8 mouse cellular contexts compared by ENCODE assay signal in genomic region chr2:32447264-32447936, GRCm38 (mm10). TPM values are rescaled to one million over a fixed set of nuclear protein-coding genes. Genes with fewer than 3 reads are reported as not detected.
DNase-seq lines count a peak whose midpoint lies in the region; ATAC-seq and TF ChIP-seq lines count a peak whose summit lies in the region.

No protein-coding gene starts in this region.

- H3K4me2 ChIP-seq in limb, embryonic 11.5 days (ENCODE audit: low read depth, severe bottlenecking), result no peak overlapping the region
- H3K4me2 ChIP-seq in embryonic facial prominence, embryonic 12.5 days (replicated peaks), result peak overlapping the region; percentile 9; the same call in 1 of the 2 replicates
- peak overlapping the region; percentile 9; the same call in 1 of the 2 replicates for H3K4me2 ChIP-seq in hindbrain, postnatal 0 days (ENCODE audit: low read depth, low read length)
- peak overlapping the region; percentile 54 for H3K4me2 ChIP-seq in lung, embryonic 14.5 days

- H3K36me3 ChIP-seq in limb, embryonic 11.5 days (ENCODE audit: control insufficient read depth, insufficient read depth, low read length), result no peaks in the 10 kb centered on the region
- H3K36me3 ChIP-seq in limb, embryonic 10.5 days, result peaks cover 24% of the 10 kb centered on the region
- no peaks in the 10 kb centered on the region for H3K36me3 ChIP-seq in embryonic facial prominence, embryonic 12.5 days
- no peaks in the 10 kb centered on the region for H3K36me3 ChIP-seq in hindbrain, postnatal 0 days (ENCODE audit: insufficient read depth, low read length)
- H3K36me3 ChIP-seq in lung, embryonic 14.5 days (ENCODE audit: insufficient read depth), result peaks cover 24% of the 10 kb centered on the region
- 0 out of 2 replicates have a peak, but pooled peaks cover 3% of the 10 kb centered on the region for H3K36me3 ChIP-seq in splenic B cell, adult 2 months (ENCODE audit: control insufficient read depth, insufficient read depth, low read length, poor library complexity, severe bottlenecking)

- DNase-seq in limb, embryonic 11.5 days (ENCODE audit: low spot score), result no peak
- no peak for DNase-seq in limb, embryonic 10.5 days (ENCODE audit: low spot score)
- DNase-seq in hindbrain, postnatal 0 days (ENCODE audit: low spot score), result peak; percentile 35
- peak; percentile 82 for DNase-seq in lung, embryonic 14.5 days
- DNase-seq in splenic B cell, adult 2 months (ENCODE audit: low read depth, low spot score), result peak; percentile 79
- DNase-seq in urinary bladder, adult 2 months (ENCODE audit: low spot score), result no peak
- no peak for DNase-seq in urinary bladder, postnatal 4 days (ENCODE audit: low spot score in 2 of 2)

- no peak overlapping the region for H3K9ac ChIP-seq in limb, embryonic 11.5 days (ENCODE audit: low read length)
- peak overlapping the region; percentile 38; the same call in 1 of the 2 replicates for H3K9ac ChIP-seq in embryonic facial prominence, embryonic 12.5 days
- no peak overlapping the region for H3K9ac ChIP-seq in hindbrain, postnatal 0 days (replicated peaks; ENCODE audit: low read length)
- H3K9ac ChIP-seq in lung, embryonic 14.5 days, result peak overlapping the region; percentile 49

- H3K27me3 ChIP-seq in limb, embryonic 11.5 days (ENCODE audit: control insufficient read depth, insufficient read depth, low read length), result no peaks in the 10 kb centered on the region
- H3K27me3 ChIP-seq in limb, embryonic 10.5 days (ENCODE audit: low read depth, poor library complexity, severe bottlenecking), result no peaks in the 10 kb centered on the region
- H3K27me3 ChIP-seq in embryonic facial prominence, embryonic 12.5 days, result no peaks in the 10 kb centered on the region
- no peaks in the 10 kb centered on the region for H3K27me3 ChIP-seq in hindbrain, postnatal 0 days (ENCODE audit: insufficient read depth, low read length)
- H3K27me3 ChIP-seq in lung, embryonic 14.5 days (ENCODE audit: insufficient read depth, low read length), result no peaks in the 10 kb centered on the region
- no peaks in the 10 kb centered on the region for H3K27me3 ChIP-seq in splenic B cell, adult 2 months (ENCODE audit: control insufficient read depth, insufficient read depth, low read length, poor library complexity, severe bottlenecking)

- H3K9me3 ChIP-seq in limb, embryonic 11.5 days (ENCODE audit: control insufficient read depth, low read length), result no peaks in the 10 kb centered on the region; the same call in 1 of the 2 replicates
- no peaks in the 10 kb centered on the region for H3K9me3 ChIP-seq in limb, embryonic 10.5 days (replicated peaks)
- H3K9me3 ChIP-seq in embryonic facial prominence, embryonic 12.5 days, result no peaks in the 10 kb centered on the region
- no peaks in the 10 kb centered on the region for H3K9me3 ChIP-seq in hindbrain, postnatal 0 days (ENCODE audit: low read length)
- no peaks in the 10 kb centered on the region for H3K9me3 ChIP-seq in lung, embryonic 14.5 days (ENCODE audit: low read depth, low read length)

- 83% methylated on average over 9 of the region's 9 CpGs for WGBS in limb, embryonic 11.5 days
- 91% methylated on average over 9 of the region's 9 CpGs for WGBS in limb, embryonic 10.5 days
- WGBS in embryonic facial prominence, embryonic 12.5 days, result 67% methylated on average over 9 of the region's 9 CpGs
- WGBS in hindbrain, postnatal 0 days, result 46% methylated on average over 9 of the region's 9 CpGs
- 37% methylated on average over 9 of the region's 9 CpGs for WGBS in lung, embryonic 14.5 days

- no peak for ATAC-seq in limb, embryonic 11.5 days (ENCODE audit: insufficient number of reproducible peaks, low FRiP score, low TSS enrichment, low read depth)
- ATAC-seq in embryonic facial prominence, embryonic 12.5 days (ENCODE audit: insufficient number of reproducible peaks, insufficient read depth, low FRiP score, low TSS enrichment), result no peak
- no peak for ATAC-seq in hindbrain, postnatal 0 days
- ATAC-seq in lung, embryonic 14.5 days (ENCODE audit: insufficient read depth), result no peak

- H3K27ac ChIP-seq in limb, embryonic 11.5 days (replicated peaks; ENCODE audit: low read depth, low read length), result 0 out of 2 replicates have a peak overlapping the region, but pooled peaks have one; percentile 42
- H3K27ac ChIP-seq in limb, embryonic 10.5 days, result no peak overlapping the region
- peak overlapping the region; percentile 80 for H3K27ac ChIP-seq in embryonic facial prominence, embryonic 12.5 days
- H3K27ac ChIP-seq in hindbrain, postnatal 0 days, result peak overlapping the region; percentile 49; the same call in 1 of the 2 replicates
- peak overlapping the region; percentile 95 for H3K27ac ChIP-seq in lung, embryonic 14.5 days (ENCODE audit: low read depth)

- peaks cover 7% of the 10 kb centered on the region; the same call in 1 of the 2 replicates for H3K4me1 ChIP-seq in limb, embryonic 11.5 days (ENCODE audit: control insufficient read depth, insufficient read depth, low read length)
- H3K4me1 ChIP-seq in limb, embryonic 10.5 days, result peaks cover 26% of the 10 kb centered on the region
- H3K4me1 ChIP-seq in embryonic facial prominence, embryonic 12.5 days, result peaks cover 11% of the 10 kb centered on the region; the same call in 1 of the 2 replicates
- H3K4me1 ChIP-seq in hindbrain, postnatal 0 days (ENCODE audit: insufficient read depth, low read length), result peaks cover 6% of the 10 kb centered on the region; the same call in 1 of the 2 replicates
- H3K4me1 ChIP-seq in lung, embryonic 14.5 days (ENCODE audit: insufficient read depth), result peaks cover 13% of the 10 kb centered on the region; the same call in 1 of the 2 replicates

- no peak for TF ChIP-seq CTCF in hindbrain, postnatal 0 days (IDR thresholded peaks at IDR 0.05; ENCODE audit: low read depth)
- TF ChIP-seq CTCF in lung, embryonic 14.5 days (IDR thresholded peaks at IDR 0.05; ENCODE audit: low read depth), result 0 out of 2 replicates have a peak, but pooled peaks have one; percentile 11

- no peak overlapping the region for H3K4me3 ChIP-seq in limb, embryonic 11.5 days (ENCODE audit: low read depth, low read length)
- no peak overlapping the region for H3K4me3 ChIP-seq in limb, embryonic 10.5 days
- H3K4me3 ChIP-seq in embryonic facial prominence, embryonic 12.5 days, result no peak overlapping the region
- no peak overlapping the region for H3K4me3 ChIP-seq in hindbrain, postnatal 0 days (ENCODE audit: low read length)
- H3K4me3 ChIP-seq in lung, embryonic 14.5 days (ENCODE audit: low read depth, low read length), result no peak overlapping the region

RNA-seq across cellular contexts. Expression of gene Naif1, which starts 2.9 kb away (rescaled TPM):
- polyA plus RNA-seq in limb, embryonic 11.5 days (2014; fragmentation: Nextera tagmentation; extraction: Ambion mirVana), result 5.6 and 6.9 TPM in 2 replicates
- 5.9 and 7.3 TPM in 2 replicates for polyA plus RNA-seq in limb, embryonic 10.5 days (2016; fragmentation: Nextera tagmentation; extraction: Ambion mirVana)
- 6.1 and 6.3 TPM in 2 replicates for polyA plus RNA-seq in embryonic facial prominence, embryonic 12.5 days (2016; fragmentation: Nextera tagmentation; extraction: Ambion mirVana)
- 3.1 and 3.7 TPM in 2 replicates for total RNA-seq in hindbrain, postnatal 0 days (2014; rRNA removed)
- polyA plus RNA-seq in hindbrain, postnatal 0 days (2015; fragmentation: Nextera tagmentation; extraction: Ambion mirVana), result 2.9 and 3.0 TPM in 2 replicates
- 5.7 and 6.5 TPM in 2 replicates for polyA plus RNA-seq in lung, embryonic 14.5 days (2014; fragmentation: Nextera tagmentation; extraction: Ambion mirVana)
- 4.5 and 4.7 TPM in 2 replicates for polyA plus RNA-seq in urinary bladder, adult 2 months (2012; rRNA removed)

RNA-seq across cellular contexts. Expression of gene Slc25a25, which starts 3.8 kb away (rescaled TPM):
- polyA plus RNA-seq in limb, embryonic 11.5 days (2014; fragmentation: Nextera tagmentation; extraction: Ambion mirVana), result 19.2 and 21.9 TPM in 2 replicates
- polyA plus RNA-seq in limb, embryonic 10.5 days (2016; fragmentation: Nextera tagmentation; extraction: Ambion mirVana), result 30.8 and 33.0 TPM in 2 replicates
- 30.2 and 31.5 TPM in 2 replicates for polyA plus RNA-seq in embryonic facial prominence, embryonic 12.5 days (2016; fragmentation: Nextera tagmentation; extraction: Ambion mirVana)
- total RNA-seq in hindbrain, postnatal 0 days (2014; rRNA removed), result 64.3 and 69.6 TPM in 2 replicates
- 44.4 and 46.4 TPM in 2 replicates for polyA plus RNA-seq in hindbrain, postnatal 0 days (2015; fragmentation: Nextera tagmentation; extraction: Ambion mirVana)
- 16.3 and 19.5 TPM in 2 replicates for polyA plus RNA-seq in lung, embryonic 14.5 days (2014; fragmentation: Nextera tagmentation; extraction: Ambion mirVana)
- polyA plus RNA-seq in urinary bladder, adult 2 months (2012; rRNA removed), result 14.7 and 18.8 TPM in 2 replicates

RNA-seq across cellular contexts. Expression of gene Ptges2, which starts 51.7 kb away (rescaled TPM):
- polyA plus RNA-seq in limb, embryonic 11.5 days (2014; fragmentation: Nextera tagmentation; extraction: Ambion mirVana), result 29.0 and 32.3 TPM in 2 replicates
- polyA plus RNA-seq in limb, embryonic 10.5 days (2016; fragmentation: Nextera tagmentation; extraction: Ambion mirVana), result 32.7 and 37.0 TPM in 2 replicates
- polyA plus RNA-seq in embryonic facial prominence, embryonic 12.5 days (2016; fragmentation: Nextera tagmentation; extraction: Ambion mirVana), result 36.1 and 36.9 TPM in 2 replicates
- total RNA-seq in hindbrain, postnatal 0 days (2014; rRNA removed), result 41.3 and 45.5 TPM in 2 replicates
- polyA plus RNA-seq in hindbrain, postnatal 0 days (2015; fragmentation: Nextera tagmentation; extraction: Ambion mirVana), result 55.6 and 57.0 TPM in 2 replicates
- 28.0 and 28.2 TPM in 2 replicates for polyA plus RNA-seq in lung, embryonic 14.5 days (2014; fragmentation: Nextera tagmentation; extraction: Ambion mirVana)
- 26.0 and 32.5 TPM in 2 replicates for polyA plus RNA-seq in urinary bladder, adult 2 months (2012; rRNA removed)

RNA-seq across cellular contexts. Expression of gene Lcn2, which starts 59.3 kb away (rescaled TPM):
- 0.35 TPM in 1 of 2 replicates, not detected in the other for polyA plus RNA-seq in limb, embryonic 11.5 days (2014; fragmentation: Nextera tagmentation; extraction: Ambion mirVana)
- not detected in 2 replicates for polyA plus RNA-seq in limb, embryonic 10.5 days (2016; fragmentation: Nextera tagmentation; extraction: Ambion mirVana)
- 1.3 and 1.4 TPM in 2 replicates for polyA plus RNA-seq in embryonic facial prominence, embryonic 12.5 days (2016; fragmentation: Nextera tagmentation; extraction: Ambion mirVana)
- 0.31 and 0.58 TPM in 2 replicates for total RNA-seq in hindbrain, postnatal 0 days (2014; rRNA removed)
- polyA plus RNA-seq in hindbrain, postnatal 0 days (2015; fragmentation: Nextera tagmentation; extraction: Ambion mirVana), result 0.80 and 0.93 TPM in 2 replicates
- polyA plus RNA-seq in lung, embryonic 14.5 days (2014; fragmentation: Nextera tagmentation; extraction: Ambion mirVana), result 1.6 TPM in 1 of 2 replicates, not detected in the other
- 3.0 and 3.2 TPM in 2 replicates for polyA plus RNA-seq in urinary bladder, adult 2 months (2012; rRNA removed)

Comparison
In these comparisons a context has a peak if more than half of its experiments do, and no peak if none do; other contexts are left out.
1. DNase-seq: peak in hindbrain, postnatal 0 days (single experiment), lung, embryonic 14.5 days (single experiment) and splenic B cell, adult 2 months (single experiment); none in limb, embryonic 11.5 days (single experiment), limb, embryonic 10.5 days (single experiment), urinary bladder, adult 2 months (single experiment) and urinary bladder, postnatal 4 days (0 of 2).
2. H3K9ac ChIP-seq: peak in embryonic facial prominence, embryonic 12.5 days (single experiment) and lung, embryonic 14.5 days (single experiment); none in limb, embryonic 11.5 days (single experiment) and hindbrain, postnatal 0 days (single experiment).